Mouse (Mus musculus) olfactory bulb, adult 2 months (tissue): Measurements from ENCODE around the gene BC017158. TPM values are rescaled to one million over a fixed set of nuclear protein-coding genes. Genes with fewer than 3 reads are reported as not detected.

Experiments
- H3K27ac ChIP-seq: fragments of 200-500 bp; 2 replicates; pipeline ENCODE4 v1.5.1; 2012; ENCODE audit warnings: low read depth, low read length; ENCODE audit not compliant: insufficient read depth
- H3K4me1 ChIP-seq: fragments of 200-500 bp; 2 replicates; pipeline ENCODE4 v1.6.1; 2012; ENCODE audit warnings: low read length; ENCODE audit not compliant: control insufficient read depth, insufficient read depth
- H3K4me3 ChIP-seq: fragments of 200-500 bp; 2 replicates; pipeline ENCODE4 v1.5.1; 2012; ENCODE audit warnings: mild to moderate bottlenecking, low read depth, low read length, moderate library complexity; ENCODE audit not compliant: insufficient read depth
- CTCF ChIP-seq: fragments of 200-500 bp; IDR thresholded peaks from 2 replicates; pipeline ENCODE4 v1.5.1; 2012; ENCODE audit warnings: low read depth, mild to moderate bottlenecking, low read length, moderate library complexity; ENCODE audit not compliant: insufficient read depth
- POLR2A ChIP-seq: fragments of 200-500 bp; IDR thresholded peaks from 2 replicates; pipeline ENCODE4 v1.6.1; 2012; ENCODE audit warnings: mild to moderate bottlenecking, low read depth, low read length, moderate library complexity; ENCODE audit not compliant: insufficient read depth
- WGBS: fragments of 180-500 bp; shearing (Covaris S2); methylation state at CpG from one replicate; pipeline ENCODE4 v1.1.7; 2018; 5-methylcytosine and 5-hydroxymethylcytosine counted together
- polyA plus RNA-seq: library from polyadenylated mRNA; stranded (reverse); fragments of >200 nt; gene quantifications from 2 replicates; pipeline ENCODE4 v1.2.4, GENCODE M21; 2012; ENCODE audit warnings: low replicate concordance; ENCODE audit not compliant: missing spikeins, insufficient read depth, insufficient read length

The BC017158 gene
- polyA plus RNA-seq, 1 experiment, result not detected

GRCm38 (mm10) chr7:128298481-128299342 is 742 bp upstream of the BC017158 start:
- H3K4me1 ChIP-seq, result peaks cover 4% of the 10 kb centered on the region
- no peak overlapping the region for H3K27ac ChIP-seq
- no peak overlapping the region for H3K4me3 ChIP-seq
- no peak for TF ChIP-seq POLR2A
- TF ChIP-seq CTCF, result no peak
- 18% methylated on average over 8 of the region's 8 CpGs for WGBS

GRCm38 (mm10) chr7:128297291-128297616 is 716 bp downstream of the BC017158 start:
- peak overlapping the region; percentile 71 for H3K4me3 ChIP-seq
- TF ChIP-seq CTCF, result no peak
- no peak for TF ChIP-seq POLR2A
- 33% methylated on average over 10 of the region's 10 CpGs for WGBS
- peaks cover 4% of the 10 kb centered on the region for H3K4me1 ChIP-seq
- H3K27ac ChIP-seq, result no peak overlapping the region

- peaks cover 4% of the 10 kb centered on the region for H3K4me1 ChIP-seq
- H3K27ac ChIP-seq, result no peak overlapping the region
- H3K4me3 ChIP-seq, result no peak overlapping the region
- no peak for TF ChIP-seq CTCF
- no peak for TF ChIP-seq POLR2A
- 74% methylated on average over 3 of the region's 3 CpGs for WGBS
Measured at GRCm38 (mm10) chr7:128296514-128296913, 1.5 kb downstream of the BC017158 start.

DNA sequence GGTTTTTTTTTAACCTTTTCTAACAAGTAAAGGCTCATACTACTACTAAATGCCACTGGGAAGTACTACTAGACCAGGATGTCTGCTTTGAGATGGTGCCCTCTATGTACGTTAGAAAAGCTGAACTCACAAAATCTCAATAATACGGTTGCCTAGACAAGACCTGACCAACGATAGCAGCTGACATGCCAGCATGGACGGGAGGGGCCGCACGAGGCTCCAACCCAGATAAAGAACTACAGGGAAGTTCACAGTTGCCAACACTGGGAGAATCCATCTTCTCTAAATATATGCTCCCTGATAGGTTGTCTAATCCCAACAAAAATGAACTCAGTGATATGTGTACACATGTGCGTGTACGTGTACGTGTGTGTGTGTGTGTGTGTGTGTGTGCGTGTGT is 3.2 kb downstream of the BC017158 start:
- peaks cover 4% of the 10 kb centered on the region for H3K4me1 ChIP-seq
- no peak overlapping the region for H3K4me3 ChIP-seq
- TF ChIP-seq CTCF (no peak), POLR2A (no peak)
- WGBS, result 92% methylated on average over 10 of the region's 10 CpGs
- no peak overlapping the region for H3K27ac ChIP-seq

DNA sequence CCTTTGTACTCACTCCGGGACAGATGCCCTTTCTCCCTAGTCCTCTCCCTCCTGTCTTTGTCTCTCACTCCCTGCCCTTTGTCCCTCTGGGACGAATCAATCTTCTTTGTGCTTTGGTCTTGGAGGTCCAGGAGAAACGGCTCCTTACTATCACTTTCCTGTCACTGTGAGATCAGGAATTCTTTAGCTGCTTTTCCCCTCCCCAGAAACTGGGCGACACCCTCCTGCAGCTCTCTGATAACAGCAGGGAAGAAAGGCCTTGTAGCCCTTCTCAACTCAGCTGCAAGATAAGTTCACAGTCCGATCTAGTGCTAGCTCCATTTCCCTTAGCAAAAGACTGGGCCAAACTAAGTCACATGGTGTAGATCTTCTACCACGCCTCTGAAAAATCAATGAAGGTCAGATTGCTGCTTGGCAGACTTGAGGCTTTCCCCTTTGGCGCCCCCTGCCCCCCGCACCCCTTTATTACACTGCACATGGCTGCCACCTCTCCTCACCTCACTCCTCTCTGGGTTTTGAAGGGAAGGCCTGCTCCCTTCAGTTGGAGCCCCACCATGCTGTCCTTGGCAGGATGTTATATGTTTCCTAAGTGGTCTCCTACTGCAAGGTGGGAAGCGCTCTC is 8.9 kb downstream of the BC017158 start:
- Histone ChIP-seq H3K4me1 (no peaks in the 10 kb centered on the region), H3K27ac (no peak overlapping the region), H3K4me3 (no peak overlapping the region)
- WGBS, result 34% methylated on average over 9 of the region's 9 CpGs
- TF ChIP-seq POLR2A, result no peak
- TF ChIP-seq CTCF, result no peak

DNA sequence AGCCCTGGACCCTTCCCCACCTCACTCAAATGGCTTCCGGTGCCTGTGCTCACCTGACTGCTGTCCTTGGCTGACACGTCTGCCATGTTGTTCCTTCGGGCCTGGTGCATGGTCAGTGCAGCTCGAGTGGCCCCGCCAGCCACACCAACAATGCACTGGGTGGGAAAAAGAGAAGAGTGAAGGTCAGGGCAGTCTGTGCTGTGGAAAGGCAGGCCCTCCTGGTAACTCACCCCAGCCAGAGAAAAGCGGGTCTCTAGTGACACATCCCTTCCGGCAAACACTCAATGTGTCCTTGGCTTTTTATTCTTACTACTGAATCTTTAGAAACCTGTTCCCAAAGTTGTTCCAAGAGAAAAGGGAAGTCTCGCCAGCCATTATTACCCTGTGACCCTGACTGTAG is 12.9 kb downstream of the BC017158 start:
- TF ChIP-seq CTCF, result no peak
- no peak for TF ChIP-seq POLR2A
- Histone ChIP-seq H3K27ac (no peak overlapping the region), H3K4me3 (no peak overlapping the region), H3K4me1 (no peaks in the 10 kb centered on the region)
- 92% methylated on average over 8 of the region's 8 CpGs for WGBS

- no peak for TF ChIP-seq CTCF
- no peak for TF ChIP-seq POLR2A
- WGBS, result 63% methylated on average over 5 of the region's 5 CpGs
- no peak overlapping the region for H3K27ac ChIP-seq
- no peaks in the 10 kb centered on the region for H3K4me1 ChIP-seq
- no peak overlapping the region for H3K4me3 ChIP-seq
Measured at GRCm38 (mm10) chr7:128284047-128284446, 13.9 kb downstream of the BC017158 start.

GRCm38 (mm10) chr7:128282532-128283244 is 15.3 kb downstream of the BC017158 start:
- 47% methylated on average over 7 of the region's 7 CpGs for WGBS
- TF ChIP-seq POLR2A (no peak), CTCF (no peak)
- H3K4me1 ChIP-seq, result no peaks in the 10 kb centered on the region
- H3K4me3 ChIP-seq, result no peak overlapping the region
- no peak overlapping the region for H3K27ac ChIP-seq

DNA sequence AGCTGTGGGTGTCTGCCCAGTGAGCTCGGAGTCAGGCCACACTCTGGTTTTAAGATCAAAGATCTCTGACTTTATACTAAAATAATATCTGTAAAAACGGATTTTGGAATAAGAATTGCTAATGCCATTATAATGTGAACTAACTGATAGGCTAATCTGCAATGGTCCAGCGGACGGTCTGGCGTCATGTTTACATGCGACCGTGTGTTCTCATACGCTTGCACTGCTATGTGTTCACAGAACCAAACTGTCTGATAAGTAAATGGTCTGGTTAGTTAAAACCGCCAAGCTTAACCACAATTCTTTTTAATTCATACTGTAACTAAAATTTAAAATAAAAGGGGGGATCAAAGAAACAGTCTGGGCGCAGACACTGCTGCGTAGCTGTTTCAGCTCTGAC is 16.2 kb downstream of the BC017158 start:
- Histone ChIP-seq H3K27ac (no peak overlapping the region), H3K4me3 (no peak overlapping the region), H3K4me1 (no peaks in the 10 kb centered on the region)
- TF ChIP-seq CTCF (no peak), POLR2A (no peak)
- WGBS, result 93% methylated on average over 11 of the region's 11 CpGs

DNA sequence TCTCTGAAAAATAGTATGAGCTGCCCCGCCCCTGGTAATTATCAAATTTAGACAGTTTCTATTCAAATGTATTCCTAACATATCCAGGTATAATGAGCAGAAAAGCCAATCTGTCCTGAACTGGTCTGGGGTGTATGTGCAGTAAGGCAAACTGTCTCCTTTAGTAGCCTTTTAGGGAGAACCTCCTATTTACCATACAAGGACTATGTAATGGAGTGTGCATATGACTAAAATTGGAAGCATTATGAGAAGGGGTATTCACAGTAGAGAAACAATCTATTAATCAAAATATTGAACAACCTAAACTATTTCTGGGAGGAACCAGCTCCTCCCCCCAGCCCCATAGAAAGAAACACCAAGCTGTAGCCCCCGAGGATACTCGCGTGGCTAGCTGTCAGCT is 18.2 kb downstream of the BC017158 start:
- 95% methylated on average over 4 of the region's 4 CpGs for WGBS
- no peak overlapping the region for H3K27ac ChIP-seq
- H3K4me3 ChIP-seq, result no peak overlapping the region
- no peaks in the 10 kb centered on the region for H3K4me1 ChIP-seq
- TF ChIP-seq POLR2A (no peak), CTCF (no peak)
